Comparison of ENCODE assay signal across 24 mouse cellular contexts in the genomic region with DNA sequence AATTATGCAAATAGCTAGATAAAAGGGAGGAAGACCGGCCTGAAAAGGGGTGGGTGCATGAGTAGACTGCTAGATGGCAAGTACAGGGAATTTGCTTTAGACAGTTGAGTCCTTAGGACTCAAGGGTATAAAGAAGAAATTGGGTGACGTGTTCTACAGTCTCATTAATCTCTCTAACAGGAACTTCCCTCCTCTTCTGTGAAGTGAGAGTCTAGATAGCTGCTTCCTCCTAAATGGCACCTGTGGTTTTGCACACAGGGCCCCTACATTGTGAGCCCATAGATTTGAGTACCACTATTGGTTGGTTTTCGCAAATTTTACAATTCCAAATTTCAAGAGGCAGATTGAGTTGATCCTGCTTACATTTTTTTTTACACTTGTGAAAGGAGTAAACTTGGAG. TPM values are rescaled to one million over a fixed set of nuclear protein-coding genes. Genes with fewer than 3 reads are reported as not detected.
DNase-seq lines count a peak whose midpoint lies in the region; ATAC-seq and TF ChIP-seq lines count a peak whose summit lies in the region.
"Had no signal": no experiment of that assay in that cellular context is flagged by ENCODE, and none has a peak within 500 bp of the region (broad histone marks: within the 10 kb centered on the region; RNA-seq: fewer than 3 reads in every experiment).

No protein-coding gene starts in this region.

- TF ChIP-seq CTCF in thymus, adult 2 months (IDR thresholded peaks at IDR 0.05; ENCODE audit: borderline replicate concordance, control insufficient read depth, extremely low read depth, insufficient read depth, low read length, poor library complexity), result no peak

- H3K4me1 ChIP-seq in thymus, adult 2 months (replicated peaks; ENCODE audit: control insufficient read depth, insufficient read depth, low read length), result peaks cover 7% of the 10 kb centered on the region; the same call in 1 of the 2 replicates
- H3K4me1 ChIP-seq: forebrain, embryonic 13.5 days; intestine, embryonic 15.5 days had no signal

- no peaks in the 10 kb centered on the region for H3K36me3 ChIP-seq in thymus, adult 2 months (ENCODE audit: control insufficient read depth, insufficient read depth, low read length)
- H3K36me3 ChIP-seq: forebrain, embryonic 10.5 days; G1E; hindbrain, embryonic 10.5 days; hindbrain, embryonic 13.5 days; intestine, embryonic 15.5 days had no signal

- peak; percentile 83 for DNase-seq in A20 (ENCODE audit: low read depth, low spot score)
- DNase-seq in thymus, adult 2 months, result no peak
- DNase-seq: adrenal gland, adult 8-10 months; adrenal gland, postnatal 25 days; cerebellum, adult 18-20 months; cerebellum, adult 9-10 months; cerebellum, postnatal 14 days; gastrocnemius, adult 2 months; gastrocnemius, postnatal 14 days; heart, adult 18-20 months; kidney, adult 11 months; kidney, adult 8-10 months had no signal

- peak; percentile 86 for ATAC-seq in common myeloid progenitor, adult 5-6 weeks (replicated peaks; ENCODE audit: low read depth, poor library complexity, severe bottlenecking)
- peak; percentile 81 for ATAC-seq in megakaryocyte progenitor cell, adult 5-6 weeks (replicated peaks; ENCODE audit: poor library complexity)
- ATAC-seq in cerebellum, adult (ENCODE audit: insufficient number of reproducible peaks, low FRiP score, low TSS enrichment), result no peak
- no peak for ATAC-seq in activated CD4-positive, CD25-positive, alpha-beta regulatory T cell, adult 4 months
- ATAC-seq: forebrain, embryonic 13.5 days; forebrain, embryonic 16.5 days; hindbrain, embryonic 16.5 days; intestine, embryonic 15.5 days had no signal

- TF ChIP-seq POLR2A in thymus, adult 2 months (IDR thresholded peaks at IDR 0.05; ENCODE audit: control insufficient read depth, extremely low read depth, insufficient read depth, low read length, poor library complexity), result no peak

- no peak overlapping the region for H3K4me3 ChIP-seq in thymus, adult 2 months (ENCODE audit: control insufficient read depth, insufficient read depth, low read length)
- H3K4me3 ChIP-seq: forebrain, embryonic 10.5 days; forebrain, embryonic 13.5 days; gastrocnemius, adult 2 months; hindbrain, embryonic 10.5 days; hindbrain, embryonic 13.5 days; intestine, embryonic 15.5 days had no signal

- 45% methylated on average over 3 of the region's 3 CpGs for WGBS in thymus, adult 2 months

- H3K27ac ChIP-seq in thymus, adult 2 months (ENCODE audit: control insufficient read depth, insufficient read depth, low read length), result no peak overlapping the region
- H3K27ac ChIP-seq: forebrain, embryonic 10.5 days; forebrain, embryonic 13.5 days; gastrocnemius, adult 2 months; hindbrain, embryonic 10.5 days; hindbrain, embryonic 13.5 days; intestine, embryonic 15.5 days had no signal

- peaks cover 7% of the 10 kb centered on the region; the same call in 1 of the 2 replicates for H3K27me3 ChIP-seq in thymus, adult 2 months (ENCODE audit: control insufficient read depth, insufficient read depth, low read length)
- H3K27me3 ChIP-seq: forebrain, embryonic 13.5 days; hindbrain, embryonic 13.5 days; intestine, embryonic 15.5 days had no signal

RNA-seq across cellular contexts. Expression of a gene that starts 3.5 kb away (rescaled TPM):
- total RNA-seq in common myeloid progenitor, adult 5-6 weeks (2017), result 45.4 and 48.2 TPM in 2 replicates
- total RNA-seq in megakaryocyte progenitor cell, adult 5-6 weeks (2015), result 33.1 and 39.6 TPM in 2 replicates
- 32.2 and 35.9 TPM in 2 replicates for total RNA-seq in megakaryocyte progenitor cell, adult 5-6 weeks (2017)
- polyA plus RNA-seq in thymus, adult 2 months (2012; rRNA removed), result 8.1 and 10.5 TPM in 2 replicates
- polyA plus RNA-seq in activated CD4-positive, CD25-positive, alpha-beta regulatory T cell, adult 4 months (2017; shearing (Covaris generic)), result 10 to 100 TPM; 23.4 to 25.4 TPM

RNA-seq across cellular contexts. Expression of a gene that starts 14.5 kb away (rescaled TPM):
- total RNA-seq in common myeloid progenitor, adult 5-6 weeks (2017), result 55.1 and 55.9 TPM in 2 replicates
- total RNA-seq in megakaryocyte progenitor cell, adult 5-6 weeks (2015), result 86.3 and 110 TPM in 2 replicates
- total RNA-seq in megakaryocyte progenitor cell, adult 5-6 weeks (2017), result 55.5 and 60.6 TPM in 2 replicates
- 1.9 and 2.4 TPM in 2 replicates for polyA plus RNA-seq in thymus, adult 2 months (2012; rRNA removed)
- polyA plus RNA-seq in activated CD4-positive, CD25-positive, alpha-beta regulatory T cell, adult 4 months (2017; shearing (Covaris generic)), result 1 to 10 TPM; 8.7 to 9.0 TPM

Comparison
In these comparisons a context has a peak if more than half of its experiments do, and no peak if none do; other contexts are left out.
1. ATAC-seq: peak in common myeloid progenitor, adult 5-6 weeks (single experiment) and megakaryocyte progenitor cell, adult 5-6 weeks (single experiment); none in cerebellum, adult (single experiment) and activated CD4-positive, CD25-positive, alpha-beta regulatory T cell, adult 4 months (single experiment).